Comparison of ENCODE assay signal across 1 mouse cellular context in genomic region chr13:48546330-48546917, GRCm38 (mm10).
A peak's percentile ranks its signal among the peaks of the same experiment; 100 is the strongest.
TF ChIP-seq lines count a peak whose summit lies in the region.

No protein-coding gene starts in this region.

TF ChIP-seq in MEL, 35 proteins besides CTCF, POLR2A, EP300 and RAD21 (continued from another document):
- no peak for TF ChIP-seq RCOR1 (IDR thresholded peaks at IDR 0.05; ENCODE audit: low read depth, low read length)
- TF ChIP-seq USF2 (IDR thresholded peaks at IDR 0.05; ENCODE audit: borderline replicate concordance in 1 of 2, insufficient read depth in 1 of 2, low read depth in 1 of 2, low read length in 2 of 2): peak; percentile 63 to 85; a peak in 3 of 4 replicates
- TF ChIP-seq ZKSCAN1 (IDR thresholded peaks at IDR 0.05; ENCODE audit: low read depth, low read length): no peak
- TF ChIP-seq MYB (IDR thresholded peaks at IDR 0.05; ENCODE audit: low read depth, low read length): no peak
- no peak; the same call in 1 of the 2 replicates for TF ChIP-seq KAT2A (conservative IDR thresholded peaks at IDR 0.05; ENCODE audit: low read depth, low read length)
- no peak for TF ChIP-seq POLR2AphosphoS5 (IDR thresholded peaks at IDR 0.05; ENCODE audit: borderline replicate concordance, low read depth, low read length)
- peak; percentile 44; the same call in 1 of the 2 replicates for TF ChIP-seq ELF1 (IDR thresholded peaks at IDR 0.05; ENCODE audit: low read depth, low read length)
- peak; percentile 41; the same call in 1 of the 2 replicates for TF ChIP-seq TBP (IDR thresholded peaks at IDR 0.05; ENCODE audit: low read depth, low read length)
- no peak; the same call in 1 of the 2 replicates for TF ChIP-seq ZMIZ1 (IDR thresholded peaks at IDR 0.05; ENCODE audit: low read depth, low read length)
- TF ChIP-seq ZNF384 (IDR thresholded peaks at IDR 0.05; ENCODE audit: low read depth, low read length): no peak
- TF ChIP-seq MAFK (IDR thresholded peaks at IDR 0.05; ENCODE audit: borderline replicate concordance, low read depth, low read length): no peak
